Mouse (Mus musculus) gastrocnemius, adult 18-20 months (tissue): ENCODE measurements around the gene Gm5538. TPM values are rescaled to one million over a fixed set of nuclear protein-coding genes. Genes with fewer than 3 reads are reported as not detected.

Source experiments
- DNase-seq: peaks from one replicate; pipeline ENCODE4 v3.0.0; 2021; ENCODE audit warnings: low spot score
- long read RNA-seq, 2 experiments: library from polyadenylated mRNA; stranded (forward); transcript quantifications; one replicate each; pipeline ENCODE4 v2.0.0; 2021
- total RNA-seq, 2 experiments: library from RNA; stranded (reverse); gene quantifications; 2 replicates each; pipeline ENCODE4 v1.2.3; 2021

Gene Gm5538
- total RNA-seq = not detected
- long read RNA-seq, experiment 1 = 0 reads
- long read RNA-seq, experiment 2 = 0 reads

DNA sequence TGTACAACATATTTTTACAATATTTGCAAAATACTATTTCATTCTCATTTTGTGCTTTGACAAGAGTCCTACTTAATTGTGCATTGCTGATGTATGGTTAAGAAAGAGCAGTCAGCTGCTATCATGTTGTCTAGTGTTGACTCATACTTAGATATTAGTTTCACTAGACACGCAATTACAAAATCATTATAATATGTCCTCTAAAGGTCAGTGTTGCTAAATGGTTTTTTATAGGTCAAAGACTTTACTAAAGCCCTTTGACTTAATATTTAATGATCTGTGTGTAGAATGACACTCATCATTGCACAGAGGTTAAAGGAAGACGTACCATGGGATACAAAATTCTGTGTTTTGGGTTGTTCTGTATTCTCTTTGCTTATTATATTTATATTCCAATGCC, at the start of gene Gm5538:
Gene Gm5538 (plus strand): TSS at position 301 of the 400 bp plus-strand sequence.
- DNase-seq = no peak

DNA sequence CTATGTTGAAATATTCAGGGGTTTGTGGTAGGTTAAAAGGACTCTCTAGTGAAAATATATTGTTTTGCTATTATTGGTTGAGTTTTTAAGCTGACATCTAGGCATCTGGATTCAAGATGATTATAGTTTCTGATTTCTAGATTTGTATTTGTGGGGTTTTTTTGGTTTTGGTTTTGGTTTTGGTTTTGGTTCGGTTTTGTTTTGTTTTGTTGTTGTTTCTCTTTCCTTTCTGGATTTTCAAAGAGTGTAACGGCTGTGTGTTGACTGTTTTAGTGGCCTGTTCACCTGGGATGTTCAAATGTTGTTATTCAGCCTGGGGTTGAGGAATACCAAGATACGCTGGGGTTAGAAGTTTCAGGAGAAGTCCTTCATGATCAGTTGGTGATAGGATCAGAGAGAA, 32.2 kb upstream of the Gm5538 start:
- DNase-seq = no peak

- DNase-seq = no peak
Observed at GRCm38 (mm10) chr3:59702614-59703110, 26.9 kb upstream of the Gm5538 start.

GRCm38 (mm10) chr3:59739866-59740265, 10.3 kb downstream of the Gm5538 start:
- DNase-seq = no peak

GRCm38 (mm10) chr3:59744181-59744580, 14.6 kb downstream of the Gm5538 start:
- peak; percentile 2 for DNase-seq

Other genes with a start within 250 kb of the Gm5538 start
- gene Gm8298, start 131.3 kb downstream of the Gm5538 start, total RNA-seq = not detected
- not detected for gene C130079G13Rik, start 195.4 kb downstream of the Gm5538 start, total RNA-seq